In the genomic region with DNA sequence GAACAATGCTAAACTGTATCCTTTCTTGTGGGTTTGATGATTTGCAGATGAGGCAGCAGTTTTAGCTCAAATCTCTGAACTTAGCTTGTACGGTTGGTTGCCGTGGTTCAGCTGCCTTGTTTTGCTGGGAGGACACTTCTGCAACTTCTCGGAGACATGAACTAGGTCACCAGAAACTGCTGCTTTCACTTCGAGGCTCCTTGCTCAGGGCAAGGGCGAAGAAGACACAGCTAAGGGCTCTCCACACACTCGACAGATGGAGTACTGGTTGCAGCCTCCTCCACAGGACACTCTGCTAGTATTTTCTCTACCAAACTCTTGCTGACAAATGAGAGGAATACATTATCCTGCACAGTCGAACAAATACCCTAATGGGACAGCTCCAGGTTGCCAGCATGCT, we compare ENCODE assay signal across 12 mouse cellular contexts.
DNase-seq lines count a peak whose midpoint lies in the region; ATAC-seq and TF ChIP-seq lines count a peak whose summit lies in the region.
"Had no signal": no experiment of that assay in that cellular context is flagged by ENCODE, and none has a peak within 500 bp of the region (broad histone marks: within the 10 kb centered on the region; RNA-seq: fewer than 3 reads in every experiment).

No protein-coding gene starts in this region.

- H3K9me3 ChIP-seq in heart, embryonic 16.5 days (replicated peaks; ENCODE audit: control insufficient read depth, low read length), result no peaks in the 10 kb centered on the region
- H3K9me3 ChIP-seq in heart, embryonic 11.5 days (replicated peaks; ENCODE audit: control insufficient read depth, low read length), result no peaks in the 10 kb centered on the region
- H3K9me3 ChIP-seq in midbrain, embryonic 14.5 days (ENCODE audit: control insufficient read depth, low read length), result no peaks in the 10 kb centered on the region
- H3K9me3 ChIP-seq: hindbrain, embryonic 15.5 days had no signal

- no peak overlapping the region for H3K4me3 ChIP-seq in heart, embryonic 16.5 days (ENCODE audit: low read length)
- H3K4me3 ChIP-seq in heart, embryonic 11.5 days (ENCODE audit: low read depth, low read length), result no peak overlapping the region
- H3K4me3 ChIP-seq in bone marrow macrophage, adult 2 months (ENCODE audit: insufficient read depth, low read length), result no peak overlapping the region
- H3K4me3 ChIP-seq in midbrain, embryonic 14.5 days (replicated peaks; ENCODE audit: low read depth, low read length), result no peak overlapping the region
- H3K4me3 ChIP-seq: erythroblast, embryonic 14.5 days; hindbrain, embryonic 15.5 days had no signal

- no peaks in the 10 kb centered on the region for H3K36me3 ChIP-seq in heart, embryonic 16.5 days (ENCODE audit: control insufficient read depth, insufficient read depth)
- no peaks in the 10 kb centered on the region for H3K36me3 ChIP-seq in heart, embryonic 11.5 days (ENCODE audit: control insufficient read depth, insufficient read depth, low read length)
- no peaks in the 10 kb centered on the region for H3K36me3 ChIP-seq in midbrain, embryonic 14.5 days (ENCODE audit: control insufficient read depth, insufficient read depth, low read length)
- H3K36me3 ChIP-seq: hindbrain, embryonic 15.5 days had no signal

- no peak for TF ChIP-seq CTCF in bone marrow macrophage, adult 2 months (IDR thresholded peaks at IDR 0.05; ENCODE audit: low read depth, low read length)

- no peak for ATAC-seq in heart, embryonic 16.5 days (replicated peaks; ENCODE audit: extremely low read depth, insufficient read depth, low FRiP score)
- no peak for ATAC-seq in heart, embryonic 11.5 days (replicated peaks; ENCODE audit: insufficient number of reproducible peaks, low FRiP score, low TSS enrichment)
- ATAC-seq in CD4-positive, CD25-positive, alpha-beta regulatory T cell, adult 4 months, result peak; percentile 25
- no peak for ATAC-seq in midbrain, embryonic 14.5 days (ENCODE audit: low FRiP score, low TSS enrichment)
- ATAC-seq: midbrain, embryonic 16.5 days had no signal

- peak; percentile 80 for DNase-seq in naive thymus-derived CD4-positive, alpha-beta T cell, adult 2 months (ENCODE audit: low read depth)
- DNase-seq in yolk sac, embryonic 10.5 days (ENCODE audit: low spot score), result no peak
- DNase-seq in midbrain, embryonic 14.5 days, result no peak
- DNase-seq: layer of hippocampus, postnatal 36 days had no signal

- H3K9ac ChIP-seq in heart, embryonic 16.5 days (ENCODE audit: low read length), result no peak overlapping the region
- H3K9ac ChIP-seq in heart, embryonic 11.5 days (ENCODE audit: low read depth, low read length), result no peak overlapping the region
- H3K9ac ChIP-seq in midbrain, embryonic 14.5 days (replicated peaks; ENCODE audit: low read length), result no peak overlapping the region
- H3K9ac ChIP-seq: hindbrain, embryonic 15.5 days; liver, embryonic 14.5 days had no signal

- no peaks in the 10 kb centered on the region for H3K27me3 ChIP-seq in heart, embryonic 16.5 days (ENCODE audit: control insufficient read depth, insufficient read depth, low read length)
- no peaks in the 10 kb centered on the region for H3K27me3 ChIP-seq in heart, embryonic 11.5 days (ENCODE audit: control insufficient read depth, insufficient read depth, low read length)
- H3K27me3 ChIP-seq in midbrain, embryonic 14.5 days (ENCODE audit: control insufficient read depth, insufficient read depth, low read length), result no peaks in the 10 kb centered on the region
- H3K27me3 ChIP-seq: hindbrain, embryonic 15.5 days had no signal

- H3K4me2 ChIP-seq in heart, embryonic 16.5 days (ENCODE audit: low read depth, low read length), result no peak overlapping the region
- H3K4me2 ChIP-seq in heart, embryonic 11.5 days, result no peak overlapping the region
- H3K4me2 ChIP-seq in midbrain, embryonic 14.5 days (ENCODE audit: low read length), result no peak overlapping the region
- H3K4me2 ChIP-seq: hindbrain, embryonic 15.5 days had no signal

- no peak for TF ChIP-seq POLR2A in bone marrow macrophage, adult 2 months (IDR thresholded peaks at IDR 0.05; ENCODE audit: borderline replicate concordance, low read depth, low read length)

- H3K27ac ChIP-seq in heart, embryonic 16.5 days (ENCODE audit: low read length), result peak overlapping the region; percentile 17; the same call in 1 of the 2 replicates
- no peak overlapping the region for H3K27ac ChIP-seq in heart, embryonic 11.5 days (ENCODE audit: low read depth, low read length)
- peak overlapping the region; percentile 37 for H3K27ac ChIP-seq in bone marrow macrophage, adult 2 months (ENCODE audit: insufficient read depth, low read depth, low read length)
- H3K27ac ChIP-seq in midbrain, embryonic 14.5 days (replicated peaks; ENCODE audit: low read depth, low read length), result no peak overlapping the region
- H3K27ac ChIP-seq: hindbrain, embryonic 15.5 days; liver, embryonic 14.5 days had no signal

- H3K4me1 ChIP-seq in heart, embryonic 16.5 days (ENCODE audit: control insufficient read depth, insufficient read depth, low read length), result peaks cover 9% of the 10 kb centered on the region
- H3K4me1 ChIP-seq in heart, embryonic 11.5 days (ENCODE audit: control insufficient read depth, insufficient read depth, low read length), result 0 out of 2 replicates have a peak, but pooled peaks cover 2% of the 10 kb centered on the region
- H3K4me1 ChIP-seq in bone marrow macrophage, adult 2 months (ENCODE audit: control insufficient read depth, insufficient read depth, low read length), result peaks cover 44% of the 10 kb centered on the region
- no peaks in the 10 kb centered on the region for H3K4me1 ChIP-seq in midbrain, embryonic 14.5 days (ENCODE audit: control insufficient read depth, insufficient read depth, low read length)

- 32% methylated on average over 7 of the region's 7 CpGs for WGBS in heart, embryonic 16.5 days
- WGBS in heart, embryonic 11.5 days (ENCODE audit: insufficient replicate concordance), result 34% methylated on average over 7 of the region's 7 CpGs
- WGBS in midbrain, embryonic 14.5 days, result 66% methylated on average over 7 of the region's 7 CpGs

Comparison
In these comparisons a context has a peak if more than half of its experiments do, and no peak if none do; other contexts are left out.
1. H3K27ac ChIP-seq: peak in heart, embryonic 16.5 days (single experiment) and bone marrow macrophage, adult 2 months (single experiment); none in heart, embryonic 11.5 days (single experiment) and midbrain, embryonic 14.5 days (single experiment).